In genomic region chr3:128217765-128218415, GRCm38 (mm10) we compare ENCODE assay signal across 19 mouse cellular contexts.
"Had no signal": no experiment of that assay in that cellular context is flagged by ENCODE, and none has a peak within 500 bp of the region (broad histone marks: within the 10 kb centered on the region; RNA-seq: fewer than 3 reads in every experiment).

No protein-coding gene starts in this region.

- H3K27me3 ChIP-seq: limb, embryonic 12.5 days; limb, embryonic 15.5 days; megakaryocyte, embryonic 14.5 days; midbrain, embryonic 13.5 days; neural tube, embryonic 13.5 days had no signal

- ATAC-seq: intestine, postnatal 0 days; liver, postnatal 0 days; midbrain, embryonic 13.5 days; midbrain, embryonic 16.5 days had no signal

- H3K4me3 ChIP-seq: left cerebral cortex, adult 2 months; limb, embryonic 12.5 days; limb, embryonic 15.5 days; megakaryocyte, embryonic 14.5 days; midbrain, embryonic 10.5 days; midbrain, embryonic 13.5 days; myocyte; neural tube, embryonic 13.5 days had no signal

- H3K9ac ChIP-seq: limb, embryonic 12.5 days; limb, embryonic 15.5 days; liver, embryonic 14.5 days; liver, postnatal 0 days; lung, embryonic 14.5 days; midbrain, embryonic 13.5 days; neural tube, embryonic 13.5 days had no signal

- H3K4me1 ChIP-seq: megakaryocyte, embryonic 14.5 days had no signal

- H3K27ac ChIP-seq: left cerebral cortex, adult 2 months; limb, embryonic 12.5 days; limb, embryonic 15.5 days; liver, embryonic 14.5 days; midbrain, embryonic 10.5 days; midbrain, embryonic 13.5 days; neural tube, embryonic 13.5 days had no signal

- H3K36me3 ChIP-seq: limb, embryonic 12.5 days; limb, embryonic 15.5 days; midbrain, embryonic 10.5 days; midbrain, embryonic 13.5 days; neural tube, embryonic 13.5 days had no signal

- H3K4me2 ChIP-seq: limb, embryonic 12.5 days; limb, embryonic 15.5 days; liver, embryonic 11.5 days; lung, embryonic 14.5 days; midbrain, embryonic 13.5 days; neural tube, embryonic 13.5 days had no signal

- H3K9me3 ChIP-seq: limb, embryonic 12.5 days; limb, embryonic 15.5 days; midbrain, embryonic 10.5 days; midbrain, embryonic 13.5 days; neural tube, embryonic 13.5 days had no signal

- DNase-seq: layer of hippocampus, postnatal 36 days; left cerebral cortex, postnatal 4 days; liver, postnatal 0 days; lung, embryonic 14.5 days; lung, postnatal 36 days; thymus, adult 18-20 months; thymus, postnatal 36 days had no signal
